Mouse (Mus musculus) v-Abl transformed pro-B cells (cell line): Measurements from ENCODE around the gene Plekhm3.
"Not testable (repeated sequence)": the region's sequence is repeated elsewhere in the genome, so short reads cannot be mapped to it uniquely, and the experiment has no call there.

Experiments
- in situ Hi-C, 2 experiments: fragments of 400-800 bp; cut with MboI; formaldehyde crosslinking; loops; one replicate each; pipeline ENCODE4 v1.15.1; 2025; ENCODE audit not compliant: unreplicated experiment in 2 of 2

The Plekhm3 gene

DNA sequence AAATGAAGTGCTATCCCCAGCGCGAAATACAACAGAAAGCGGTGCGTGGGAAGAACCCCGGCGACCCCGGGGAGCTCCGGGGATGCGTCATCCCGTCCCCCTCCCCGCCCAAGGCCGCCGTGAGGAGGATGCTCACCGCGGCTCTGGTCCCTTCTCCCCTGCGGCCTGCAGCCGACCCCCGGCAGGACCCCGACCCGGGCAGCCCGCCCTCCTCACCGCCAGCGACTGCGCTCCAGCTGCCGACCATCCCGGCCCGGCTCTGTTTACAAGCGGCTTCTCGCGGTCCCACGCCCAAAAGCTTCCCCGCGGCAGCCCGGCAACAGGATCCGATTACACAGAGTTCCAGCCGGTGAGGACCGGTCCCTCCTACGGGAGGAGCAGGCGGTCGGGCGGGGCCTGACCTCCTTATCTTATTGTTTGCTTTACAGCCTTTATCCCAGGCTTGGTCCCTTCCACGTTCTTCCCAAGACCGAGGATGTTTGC, at the start of gene Plekhm3:
Gene Plekhm3 (minus strand): TSS at position 346 of the 483 bp plus-strand sequence.
- in situ Hi-C loops = no loop called here

DNA sequence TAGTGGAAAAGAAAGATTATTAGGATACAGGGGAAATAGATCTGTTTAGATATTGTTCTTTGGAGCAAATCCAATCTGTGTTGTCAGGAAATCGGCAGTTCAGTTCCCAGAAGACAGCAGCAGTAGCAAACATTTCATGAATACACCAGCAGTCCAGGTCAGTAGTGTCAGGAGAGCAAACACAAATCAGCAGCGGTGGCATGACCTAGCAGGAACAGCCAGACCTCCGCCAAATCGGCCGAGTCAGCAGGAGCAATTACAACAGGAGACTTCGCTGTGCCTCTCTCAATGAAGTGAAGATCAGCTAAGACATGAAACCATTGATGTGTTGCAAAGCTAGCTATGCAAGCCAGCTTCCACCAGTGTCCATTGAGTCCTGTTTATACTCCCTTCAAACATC, 49.0 kb upstream of the Plekhm3 start:
- in situ Hi-C loops = loop anchor here in 1 of 2 experiments (25.0 kb wide), 1 partner anchor 1243 kb away; the partner anchor contains the start of gene 4933402D24Rik

DNA sequence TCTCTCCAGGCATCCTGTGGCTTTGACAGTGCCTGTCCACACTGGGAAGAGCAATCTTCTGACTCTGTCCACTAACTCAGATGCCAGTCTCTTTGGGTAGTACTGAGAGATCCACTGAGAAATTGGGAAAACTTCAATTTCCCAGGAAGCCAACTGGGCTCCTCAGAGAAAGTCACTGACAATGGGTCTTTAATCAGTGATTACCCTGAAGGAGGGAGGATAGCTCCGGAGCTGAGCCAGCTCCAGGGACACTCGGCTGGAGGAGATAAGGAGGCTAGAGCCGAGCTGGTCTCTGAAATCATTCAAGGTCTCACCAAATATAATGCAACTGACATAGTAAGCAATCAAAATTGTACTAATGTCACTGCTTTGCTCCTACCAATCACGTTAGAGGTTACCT, 47.9 kb upstream of the Plekhm3 start:
- in situ Hi-C loops = loop anchor here in 1 of 2 experiments (25.0 kb wide), 1 partner anchor 1242 kb away; the partner anchor contains the start of gene 4933402D24Rik

DNA sequence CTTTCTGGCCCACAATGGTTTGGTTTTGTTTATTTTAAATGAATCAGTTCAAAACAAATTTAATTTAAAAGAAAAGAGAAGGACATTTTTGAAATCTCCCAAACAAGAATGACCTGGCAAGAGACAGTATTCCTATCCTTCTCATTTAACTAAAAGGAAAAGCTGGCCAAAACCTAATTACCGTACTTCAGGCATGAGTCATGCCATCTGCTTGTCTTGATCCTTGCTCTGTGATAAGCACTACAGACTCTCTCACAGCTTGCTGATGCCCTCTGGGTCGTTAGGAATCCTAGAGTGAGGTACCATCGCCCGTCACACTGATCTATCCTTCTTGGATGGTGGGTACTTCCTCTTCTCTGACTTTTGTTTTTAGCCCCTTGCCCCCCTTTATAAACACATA, 36.6 kb upstream of the Plekhm3 start:
- in situ Hi-C loops = loop anchor here (5.0 to 25.0 kb wide), 4 partner anchors 71 to 1228 kb away; partner anchors contain the start of gene 4933402D24Rik (in 1 of the 2)

DNA sequence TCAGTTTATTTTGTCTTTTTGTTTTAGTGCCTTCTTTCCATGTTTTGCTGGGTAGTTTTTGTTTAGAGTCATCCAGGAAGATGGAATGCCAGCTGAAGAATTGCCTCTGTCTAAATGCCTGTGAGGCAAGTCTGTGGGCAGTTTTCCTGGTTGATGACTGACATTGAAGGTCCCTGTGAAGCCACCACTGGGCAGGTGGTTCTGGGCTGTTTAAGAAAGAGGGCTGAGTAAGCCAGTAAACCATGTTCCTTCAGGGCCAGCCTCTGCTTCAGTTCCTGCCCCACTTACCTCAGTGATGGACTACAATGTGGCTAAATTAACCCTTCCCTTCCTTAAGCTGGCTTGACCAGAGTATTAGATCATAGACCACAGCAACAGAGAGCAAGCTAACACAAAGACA, 31.6 kb upstream of the Plekhm3 start:
- in situ Hi-C loops = loop anchor here (5.0 to 25.0 kb wide), 6 partner anchors 271 to 1323 kb away; no protein-coding TSS in a partner anchor

DNA sequence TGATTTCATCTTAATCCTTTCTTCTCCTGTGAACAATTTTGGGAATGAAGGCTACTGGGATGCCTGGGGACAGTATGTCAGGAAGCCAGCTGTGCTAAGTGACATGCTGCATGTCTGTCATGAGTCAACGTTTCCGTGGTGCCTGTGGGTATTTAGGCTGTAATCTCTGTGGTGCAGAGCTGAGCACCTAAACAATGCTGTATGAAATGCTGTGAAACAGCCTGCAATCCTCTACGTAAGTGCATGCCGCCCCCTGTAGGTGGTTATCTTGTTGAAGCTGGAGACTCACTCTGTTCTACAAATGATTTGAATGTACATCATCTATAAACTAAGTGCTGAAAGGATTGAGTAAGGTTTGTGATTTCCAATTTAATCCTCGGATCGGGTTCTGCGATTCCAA, 29.5 kb upstream of the Plekhm3 start:
- in situ Hi-C loops = loop anchor here (5.0 to 25.0 kb wide), 6 partner anchors 269 to 1321 kb away; no protein-coding TSS in a partner anchor

DNA sequence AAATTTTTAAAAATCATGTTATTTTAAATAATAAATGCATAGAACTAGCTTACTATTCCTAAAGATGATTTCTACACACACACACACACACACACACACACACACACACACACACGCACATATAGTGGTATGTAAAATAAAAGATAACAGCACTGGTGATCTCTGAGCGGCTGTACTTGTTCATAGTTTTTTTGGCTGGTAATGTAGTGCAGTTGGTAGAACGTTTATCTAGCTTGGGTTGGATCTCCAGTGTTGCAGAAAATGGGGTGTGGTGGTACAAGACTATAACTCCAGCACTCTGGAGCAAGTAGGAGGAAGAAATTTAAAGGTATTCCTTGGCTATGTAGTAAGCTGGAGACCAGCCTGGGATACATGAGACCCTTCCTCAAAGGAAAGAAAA, 26.6 kb upstream of the Plekhm3 start:
- in situ Hi-C loops = loop anchor here (5.0 to 25.0 kb wide), 5 partner anchors 56 to 1318 kb away; no protein-coding TSS in a partner anchor

DNA sequence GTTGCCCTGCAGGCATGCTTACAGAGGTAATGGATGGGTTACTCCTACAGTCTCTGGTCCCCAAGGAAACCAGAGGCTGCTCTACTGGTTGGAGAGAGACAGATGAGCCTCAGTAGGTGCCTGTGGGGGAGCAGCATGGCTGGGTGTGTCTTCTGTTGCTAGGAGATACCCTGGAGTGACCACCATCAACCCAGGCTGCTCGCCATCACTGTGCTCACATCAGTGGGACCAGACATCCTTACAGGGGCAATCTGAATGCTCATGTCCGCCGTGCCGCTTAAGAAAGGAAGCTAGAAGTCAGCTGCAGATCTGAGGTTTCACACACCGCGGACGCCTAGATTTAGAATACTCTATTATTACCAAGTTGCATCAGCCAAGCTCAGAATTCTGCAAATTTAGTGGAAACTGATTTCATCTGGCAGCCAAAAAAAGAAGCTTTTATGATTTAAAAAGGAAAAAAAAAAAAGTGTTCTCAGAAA, 21.7 kb upstream of the Plekhm3 start:
- in situ Hi-C loops = loop anchor here in 1 of 2 experiments (25.0 kb wide), 1 partner anchor 516 kb away; no protein-coding TSS in a partner anchor

DNA sequence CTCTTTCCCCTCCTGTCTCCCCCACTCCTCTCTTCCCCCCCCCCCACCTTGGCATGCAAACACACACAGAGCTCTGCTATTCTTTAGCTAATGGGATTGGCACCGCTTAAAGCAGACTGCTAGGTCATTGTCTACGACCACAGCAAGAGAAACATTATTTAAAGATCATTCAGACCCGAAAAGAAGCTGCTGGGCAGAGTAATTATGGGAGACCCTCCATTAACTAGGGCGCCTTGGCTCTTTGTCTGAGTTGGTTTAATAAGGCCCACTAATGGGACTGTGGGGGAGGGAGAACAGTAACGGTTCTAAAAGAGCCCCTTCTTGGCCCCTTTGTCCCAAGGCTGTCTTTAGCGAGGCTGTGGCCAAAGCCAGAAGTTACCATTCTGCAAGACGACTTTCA, 18.7 kb upstream of the Plekhm3 start:
- in situ Hi-C loops = loop anchor here in 1 of 2 experiments (25.0 kb wide), 1 partner anchor 513 kb away; no protein-coding TSS in a partner anchor

DNA sequence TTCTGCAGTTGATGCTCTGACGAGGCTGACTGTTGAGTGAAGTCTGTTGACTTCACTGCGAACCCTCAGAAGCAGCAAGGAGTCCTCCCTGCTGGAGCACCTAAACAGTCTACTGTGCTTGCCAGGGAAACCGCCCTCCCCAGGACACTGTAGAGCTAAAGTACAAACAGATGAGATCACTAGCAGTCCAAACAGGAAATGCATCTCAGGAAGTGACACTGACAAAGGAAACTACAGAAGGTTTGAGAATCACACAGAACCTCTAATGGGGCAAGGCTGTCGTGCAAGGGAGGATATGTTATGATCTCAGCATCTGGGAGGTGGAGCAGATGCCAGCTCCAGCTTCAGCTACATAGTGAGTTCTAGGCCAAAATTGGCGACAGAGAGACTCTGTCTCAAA, 14.1 kb upstream of the Plekhm3 start:
- in situ Hi-C loops = no loop called here

DNA sequence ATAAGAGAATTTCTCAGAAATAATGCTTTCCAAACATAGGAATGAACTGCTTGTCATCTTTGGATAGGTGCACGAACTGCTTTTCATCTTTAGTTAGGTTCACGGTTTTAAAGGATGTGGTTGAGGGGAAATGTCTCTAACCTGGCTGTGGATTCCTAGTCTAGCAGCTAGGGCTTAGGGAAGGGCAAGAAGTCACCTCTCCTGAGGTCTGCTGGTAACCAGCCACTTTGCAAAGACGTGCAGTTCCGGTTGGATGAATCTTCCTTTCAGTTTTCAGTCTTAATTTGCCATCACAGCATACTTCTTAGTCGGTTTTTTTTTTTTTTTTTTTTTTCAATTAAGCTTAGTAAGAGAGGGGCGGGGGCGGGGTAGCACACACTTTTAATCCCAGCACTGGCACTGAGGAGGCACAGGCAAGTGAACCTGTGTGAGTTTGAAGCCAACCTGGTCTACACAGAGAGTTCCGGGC, 431 bp upstream of the Plekhm3 start:
- in situ Hi-C loops = no loop called here

DNA sequence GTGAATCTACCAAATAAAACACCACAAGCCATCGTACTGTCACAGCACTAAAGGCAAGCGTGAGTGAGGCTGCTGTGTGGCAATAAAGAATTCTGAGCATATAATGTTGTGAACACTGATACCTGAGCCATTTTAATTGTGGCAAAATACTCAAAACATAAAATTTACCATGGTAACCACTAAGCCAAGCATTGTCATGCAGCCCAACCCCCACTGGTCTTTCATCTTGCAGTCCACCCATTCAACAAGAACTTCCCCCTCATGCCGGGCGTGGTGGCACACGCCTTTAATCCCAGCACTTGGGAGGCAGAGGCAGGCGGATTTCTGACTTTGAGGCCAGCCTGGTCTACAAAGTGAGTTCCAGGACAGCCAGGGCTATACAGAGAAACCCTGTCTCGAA, 1.8 kb downstream of the Plekhm3 start:
- in situ Hi-C loops = not testable (repeated sequence)

DNA sequence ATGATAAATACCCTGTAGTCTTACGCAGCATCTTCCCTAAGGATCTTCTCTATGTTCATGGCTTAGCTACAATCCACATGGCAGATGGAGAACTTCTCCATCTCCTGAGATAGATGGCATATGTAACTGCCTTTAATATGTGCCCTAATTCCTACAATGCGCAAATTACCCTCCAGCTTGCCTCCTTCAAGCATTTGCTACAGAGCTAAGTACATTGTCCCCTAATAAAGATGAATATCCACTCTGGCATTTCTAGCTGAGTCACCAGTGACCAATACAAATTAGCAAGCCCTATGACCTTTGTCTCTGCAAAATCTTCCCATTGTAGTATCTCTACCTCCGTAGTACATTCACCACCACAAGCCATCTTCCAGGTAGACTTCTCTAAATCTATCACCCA, 6.4 kb downstream of the Plekhm3 start:
- in situ Hi-C loops = no loop called here

DNA sequence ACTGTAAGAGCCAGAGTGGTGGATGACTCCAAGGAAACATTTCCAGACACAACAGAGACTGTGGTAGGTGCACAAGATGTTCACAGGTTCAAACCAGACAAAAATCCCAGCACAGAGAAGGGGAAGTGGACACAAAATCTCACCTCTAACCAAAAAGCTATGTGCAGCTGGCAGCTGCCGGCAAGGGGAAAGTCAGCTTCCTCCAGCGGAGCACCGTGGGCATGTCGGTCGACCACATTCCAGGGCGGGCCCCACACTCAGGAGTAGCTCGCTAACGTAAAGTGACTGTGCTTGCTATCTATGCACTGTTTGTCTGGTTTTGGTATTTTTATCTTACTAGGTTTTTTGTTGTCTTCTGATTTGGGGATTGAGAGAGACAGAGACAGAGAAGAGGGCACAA, 7.2 kb downstream of the Plekhm3 start:
- in situ Hi-C loops = no loop called here

DNA sequence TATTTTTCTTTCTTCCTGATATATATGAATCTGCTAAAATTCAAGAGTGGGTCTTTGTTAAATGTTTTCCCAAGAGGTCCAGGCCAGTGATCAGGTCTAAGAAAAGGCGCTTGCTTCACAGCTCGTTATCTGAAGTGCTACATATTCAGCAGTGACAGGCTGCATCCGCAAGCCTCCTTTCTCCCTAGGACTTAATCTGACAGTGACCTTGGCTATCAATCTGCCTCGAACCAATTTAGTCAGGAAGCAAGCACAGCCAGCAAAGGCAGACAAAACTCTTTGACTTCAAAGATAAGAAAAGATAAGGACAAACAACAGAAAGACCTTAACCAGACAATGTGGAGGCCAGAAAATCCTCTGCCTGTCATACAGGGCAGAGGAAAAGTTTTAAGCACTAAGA, 10.5 kb downstream of the Plekhm3 start:
- in situ Hi-C loops = no loop called here

DNA sequence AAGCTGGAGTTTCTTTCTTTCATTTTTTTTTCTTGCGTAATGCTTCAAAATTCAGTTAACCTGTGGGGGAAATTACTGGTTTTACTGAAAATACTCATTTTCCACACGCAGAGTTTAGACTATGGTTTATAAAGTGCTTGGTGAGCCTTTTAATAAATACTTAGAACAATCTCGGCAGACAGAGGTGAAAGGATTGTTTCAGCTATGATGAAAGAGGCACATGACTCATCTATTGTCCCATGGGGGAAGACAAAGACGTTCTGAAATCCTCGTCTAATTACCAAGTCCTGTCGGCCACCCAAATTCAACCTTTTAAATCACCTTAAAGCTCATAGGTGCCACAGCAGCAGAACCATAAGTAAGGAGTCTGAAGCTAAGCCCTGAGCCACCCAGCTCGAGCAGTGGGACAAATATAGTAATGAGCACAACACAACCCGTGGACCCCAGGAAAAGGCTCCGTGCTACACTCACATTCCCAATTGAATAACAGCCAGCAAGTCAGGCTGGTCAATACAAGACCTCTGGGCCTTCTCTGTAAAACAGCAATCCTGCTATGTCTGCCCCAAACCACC, 11.3 kb downstream of the Plekhm3 start:
- in situ Hi-C loops = no loop called here

DNA sequence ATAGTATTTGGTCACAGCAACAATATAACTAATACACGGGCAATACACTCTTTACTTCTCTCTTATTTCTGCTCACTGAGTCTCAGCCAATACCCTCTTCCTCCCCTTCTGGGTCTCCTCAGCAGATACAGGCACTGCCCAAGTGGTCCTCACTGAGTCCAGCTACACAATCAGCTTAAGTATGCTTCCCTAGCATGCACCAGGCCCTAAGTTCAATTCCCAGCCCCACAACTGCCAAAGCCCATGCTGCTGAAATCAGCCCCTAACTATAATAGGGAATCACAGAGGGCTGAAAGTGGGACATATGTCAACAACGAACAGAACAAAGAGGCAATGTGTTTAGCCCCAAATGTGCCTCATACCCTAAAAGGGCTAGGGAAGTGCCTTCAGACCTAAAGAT, 11.9 kb downstream of the Plekhm3 start:
- in situ Hi-C loops = no loop called here

DNA sequence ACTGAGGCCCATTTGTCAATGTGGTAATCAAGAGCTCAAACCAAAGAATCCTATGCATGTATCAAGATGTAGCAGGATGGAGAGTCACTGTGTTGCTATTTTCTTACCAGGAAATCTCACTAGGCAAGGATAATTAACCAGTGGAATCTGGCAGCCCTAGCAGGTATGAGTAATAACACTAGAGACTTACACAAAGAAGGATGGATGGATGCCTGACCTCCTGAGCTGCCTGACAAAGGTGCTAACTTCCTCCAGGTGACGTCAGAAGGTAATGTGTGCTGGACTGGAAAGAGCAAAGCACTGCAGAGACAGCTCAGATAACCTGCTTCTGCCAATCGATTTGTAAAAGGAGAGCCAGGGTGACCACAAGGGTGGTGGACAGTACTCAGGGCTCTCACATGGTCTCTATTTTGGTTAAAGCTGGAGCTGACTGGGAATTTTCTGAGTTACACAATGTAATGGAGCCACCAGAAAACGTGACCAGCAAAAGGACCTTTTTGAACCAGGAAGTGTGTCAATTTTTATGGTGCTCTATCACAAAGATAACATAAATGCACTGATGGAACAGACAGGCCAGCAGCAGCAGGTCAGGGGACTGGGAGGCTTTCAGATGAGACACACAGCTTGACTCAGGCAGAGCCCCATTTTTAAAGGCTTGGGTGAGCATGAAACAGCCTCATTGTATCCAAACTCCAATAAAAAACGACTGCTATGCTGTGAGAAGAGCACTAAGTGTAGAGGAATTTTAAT, 14.4 kb downstream of the Plekhm3 start:
- in situ Hi-C loops = no loop called here

DNA sequence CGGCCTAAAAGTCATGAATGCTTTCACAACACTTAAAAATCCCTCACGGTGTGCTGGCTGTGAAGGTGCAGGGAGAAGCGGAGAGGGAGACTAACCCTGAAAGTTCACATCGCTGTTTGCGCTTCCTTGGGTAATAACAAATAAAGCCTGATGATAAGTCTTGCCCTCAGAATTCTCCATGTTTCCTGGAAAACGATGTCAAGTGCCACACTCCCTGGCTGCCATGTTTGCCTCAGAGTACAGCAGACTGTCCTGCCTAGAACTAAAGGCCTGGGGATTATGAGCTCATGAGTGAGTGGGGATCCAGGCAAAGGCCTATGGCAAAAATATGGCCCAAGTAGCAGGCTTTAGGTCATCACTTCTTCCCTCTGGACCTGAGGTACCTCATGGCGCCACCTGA, 17.7 kb downstream of the Plekhm3 start:
- in situ Hi-C loops = no loop called here

DNA sequence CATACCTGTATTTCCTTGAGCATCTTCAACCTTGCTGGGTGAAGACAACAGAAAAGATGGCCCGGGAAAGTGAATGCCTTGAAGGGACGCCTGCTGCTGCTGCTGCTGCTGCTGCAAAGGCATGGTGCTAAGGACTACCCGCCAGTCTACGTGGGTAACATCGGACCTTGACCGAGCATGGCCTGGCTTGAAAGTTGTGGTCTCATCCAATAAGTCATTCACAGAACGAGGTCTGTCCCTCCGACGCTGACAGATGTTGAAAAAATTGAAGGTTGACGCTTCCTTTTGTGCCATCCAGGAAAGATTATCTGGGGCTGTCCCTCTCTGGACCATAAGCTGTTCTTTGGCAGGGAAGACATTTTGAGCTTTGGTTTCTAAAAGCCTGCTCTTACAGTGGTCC, 18.9 kb downstream of the Plekhm3 start:
- in situ Hi-C loops = no loop called here

DNA sequence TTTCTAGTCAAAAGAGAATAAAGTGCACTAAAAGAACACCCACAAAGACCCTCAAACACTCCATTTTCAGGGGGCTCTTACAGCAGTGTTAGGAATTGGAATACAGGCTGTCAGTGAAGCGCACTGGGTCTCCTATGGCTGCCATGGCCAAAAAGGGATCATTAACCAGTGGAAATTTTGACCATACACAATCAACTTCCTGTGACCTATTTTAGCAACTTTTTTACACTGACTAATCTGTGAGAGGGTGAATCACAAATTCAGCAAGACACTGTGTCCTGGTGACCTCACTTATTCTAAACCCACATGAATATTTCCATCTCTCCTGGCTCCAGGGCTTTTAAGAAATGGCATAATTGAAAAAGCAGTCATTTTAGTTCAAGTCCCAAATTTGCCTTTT, 23.7 kb downstream of the Plekhm3 start:
- in situ Hi-C loops = no loop called here
